ENCODE assay signal across 17 mouse cellular contexts in the genomic region with DNA sequence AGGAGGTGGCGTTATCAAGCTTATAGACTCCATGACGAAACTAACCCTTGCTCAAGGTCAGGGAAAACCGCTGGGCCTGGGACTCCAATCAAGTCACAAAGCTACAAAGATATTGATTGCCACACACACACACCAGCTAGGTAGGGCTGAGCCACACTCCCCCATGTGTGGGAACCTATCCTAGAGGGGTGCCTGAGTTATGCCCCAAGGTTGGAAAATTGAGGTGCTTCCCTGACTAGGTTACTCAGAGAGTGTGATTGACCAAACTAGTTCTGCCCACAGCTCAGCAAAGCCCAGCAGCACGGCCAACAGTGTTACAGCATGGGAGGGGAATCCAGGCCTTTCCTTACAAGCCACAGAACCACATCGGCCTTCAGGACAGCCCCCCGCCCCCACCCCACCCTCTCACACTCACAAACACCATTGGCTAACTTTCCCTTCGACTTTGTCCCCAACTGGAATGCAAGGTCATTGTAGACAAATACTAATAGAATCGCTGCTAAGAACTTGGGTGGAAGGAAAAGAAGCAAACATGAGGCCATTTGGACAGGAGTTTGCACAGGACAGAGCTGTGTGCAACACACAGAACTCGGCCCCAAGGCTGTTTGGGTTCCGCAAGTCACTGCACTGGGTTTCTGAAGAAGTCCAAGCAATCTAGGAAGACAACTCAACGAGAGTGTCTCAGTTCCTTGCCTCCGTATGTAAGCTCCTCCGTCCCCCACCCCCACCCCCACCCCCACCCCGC. TPM values are rescaled to one million over a fixed set of nuclear protein-coding genes. Genes with fewer than 3 reads are reported as not detected.
DNase-seq lines count a peak whose midpoint lies in the region; ATAC-seq and TF ChIP-seq lines count a peak whose summit lies in the region.
"Had no signal": no experiment of that assay in that cellular context is flagged by ENCODE, and none has a peak within 500 bp of the region (broad histone marks: within the 10 kb centered on the region; RNA-seq: fewer than 3 reads in every experiment).

No protein-coding gene starts in this region.

- H3K36me3 ChIP-seq in lung, postnatal 0 days (ENCODE audit: insufficient read depth, low read length): no peaks in the 10 kb centered on the region
- peaks cover 9% of the 10 kb centered on the region; the same call in 1 of the 2 replicates for H3K36me3 ChIP-seq in liver, adult 2 months (ENCODE audit: control insufficient read depth, insufficient read depth, low read length)
- H3K36me3 ChIP-seq in hindbrain, embryonic 11.5 days (ENCODE audit: control insufficient read depth, insufficient read depth, low read length): no peaks in the 10 kb centered on the region
- H3K36me3 ChIP-seq: embryonic facial prominence, embryonic 12.5 days; forebrain, embryonic 12.5 days; midbrain, embryonic 10.5 days had no signal

- no peaks in the 10 kb centered on the region for H3K9me3 ChIP-seq in lung, postnatal 0 days (ENCODE audit: low read length)
- H3K9me3 ChIP-seq in hindbrain, embryonic 11.5 days (ENCODE audit: control insufficient read depth, low read length): no peaks in the 10 kb centered on the region
- H3K9me3 ChIP-seq: embryonic facial prominence, embryonic 12.5 days; forebrain, embryonic 12.5 days; midbrain, embryonic 10.5 days had no signal

- no peak overlapping the region for H3K9ac ChIP-seq in lung, postnatal 0 days (replicated peaks; ENCODE audit: low read depth)
- peak overlapping the region; percentile 27 for H3K9ac ChIP-seq in liver, adult 2 months (ENCODE audit: low read depth, low read length)
- no peak overlapping the region for H3K9ac ChIP-seq in hindbrain, embryonic 11.5 days (ENCODE audit: low read depth, low read length)
- H3K9ac ChIP-seq: embryonic facial prominence, embryonic 12.5 days; forebrain, embryonic 12.5 days had no signal

- DNase-seq in adrenal gland, postnatal 14 days: peak; percentile 63
- DNase-seq in adrenal gland, postnatal 10 days: no peak
- DNase-seq in lung, postnatal 0 days (ENCODE audit: low spot score): peak; percentile 45
- no peak for DNase-seq in lung, postnatal 4 days
- peak; percentile 93 for DNase-seq in liver, adult 2 months (ENCODE audit: extremely low read depth, low read depth, low spot score)
- DNase-seq in yolk sac, embryonic 10.5 days (ENCODE audit: low spot score): peak; percentile 89
- no peak for DNase-seq in Muller cell, postnatal 12 days (ENCODE audit: inconsistent ontology term)
- no peak for DNase-seq in hindbrain, embryonic 11.5 days (ENCODE audit: low spot score)
- DNase-seq: cerebellum, postnatal 14 days; gastrocnemius, postnatal 36 days; heart, postnatal 10 days; retina, postnatal 1 day had no signal

- TF ChIP-seq CTCF in lung, postnatal 0 days (IDR thresholded peaks at IDR 0.05): no peak
- TF ChIP-seq CTCF in liver, adult 2 months (IDR thresholded peaks at IDR 0.05; ENCODE audit: low read depth, low read length): no peak

- no peak overlapping the region for H3K4me2 ChIP-seq in lung, postnatal 0 days (replicated peaks; ENCODE audit: low read depth, low read length)
- H3K4me2 ChIP-seq in hindbrain, embryonic 11.5 days (replicated peaks; ENCODE audit: low read depth, low read length): no peak overlapping the region
- H3K4me2 ChIP-seq: embryonic facial prominence, embryonic 12.5 days; forebrain, embryonic 12.5 days had no signal

- H3K27ac ChIP-seq in lung, postnatal 0 days (ENCODE audit: low read length): no peak overlapping the region
- peak overlapping the region; percentile 96 for H3K27ac ChIP-seq in liver, adult 2 months (replicated peaks; ENCODE audit: insufficient read depth, low read depth, low read length)
- H3K27ac ChIP-seq in hindbrain, embryonic 11.5 days (ENCODE audit: low read depth, low read length): no peak overlapping the region
- H3K27ac ChIP-seq: embryonic facial prominence, embryonic 12.5 days; forebrain, embryonic 12.5 days; layer of hippocampus, adult 2 months; midbrain, embryonic 10.5 days had no signal

- peaks cover 10% of the 10 kb centered on the region; the same call in 1 of the 2 replicates for H3K4me1 ChIP-seq in lung, postnatal 0 days (ENCODE audit: insufficient read depth, low read depth, low read length)
- peaks cover 30% of the 10 kb centered on the region for H3K4me1 ChIP-seq in liver, adult 2 months (ENCODE audit: control insufficient read depth, insufficient read depth, low read length)
- peaks cover 5% of the 10 kb centered on the region; the same call in 1 of the 2 replicates for H3K4me1 ChIP-seq in hindbrain, embryonic 11.5 days (replicated peaks; ENCODE audit: control insufficient read depth, insufficient read depth, low read length)

- ATAC-seq in lung, postnatal 0 days: no peak; the same call in 1 of the 2 replicates
- ATAC-seq in hindbrain, embryonic 11.5 days (ENCODE audit: low FRiP score): no peak

- H3K27me3 ChIP-seq in lung, postnatal 0 days (replicated peaks; ENCODE audit: insufficient read depth, low read length): 0 out of 2 replicates have a peak, but pooled peaks cover 5% of the 10 kb centered on the region
- H3K27me3 ChIP-seq in liver, adult 2 months (ENCODE audit: control insufficient read depth, insufficient read depth, low read length): no peaks in the 10 kb centered on the region
- peaks cover 5% of the 10 kb centered on the region; the same call in 1 of the 2 replicates for H3K27me3 ChIP-seq in hindbrain, embryonic 11.5 days (ENCODE audit: control insufficient read depth, insufficient read depth, low read length)

- 0 out of 2 replicates have a peak, but pooled peaks have one; percentile 13 for TF ChIP-seq POLR2A in liver, adult 2 months (IDR thresholded peaks at IDR 0.05; ENCODE audit: extremely low read depth, insufficient read depth, low read length)

- TF ChIP-seq EP300 in lung, postnatal 0 days (IDR thresholded peaks at IDR 0.05): no peak

- H3K4me3 ChIP-seq in lung, postnatal 0 days (ENCODE audit: low read depth, low read length): no peak overlapping the region
- peak overlapping the region; percentile 17; the same call in 1 of the 2 replicates for H3K4me3 ChIP-seq in liver, adult 2 months (ENCODE audit: insufficient read depth, low read depth, low read length)
- no peak overlapping the region for H3K4me3 ChIP-seq in hindbrain, embryonic 11.5 days (ENCODE audit: low read depth, low read length)
- H3K4me3 ChIP-seq: embryonic facial prominence, embryonic 12.5 days; forebrain, embryonic 12.5 days; layer of hippocampus, adult 2 months; midbrain, embryonic 10.5 days had no signal

- H3K79me2 ChIP-seq in liver, adult 2 months (ENCODE audit: control insufficient read depth, insufficient read depth, low read length): peaks cover 24% of the 10 kb centered on the region; the same call in 1 of the 2 replicates

- whole genome bisulfite sequencing in lung, postnatal 0 days: 42% methylated on average over 14 of the region's 14 CpGs
- 21% methylated on average over 14 of the region's 14 CpGs for WGBS in liver, adult 2 months
- 65% methylated on average over 14 of the region's 14 CpGs for WGBS in hindbrain, embryonic 11.5 days

RNA-seq across cellular contexts. Expression of gene Fads6, which starts 4.7 kb away (rescaled TPM):
- 18.4 and 21.2 TPM in 2 replicates for total RNA-seq in adrenal gland, postnatal 14 days (2021)
- 10 to 100 TPM; 12.7 to 16.1 TPM for total RNA-seq in adrenal gland, postnatal 10 days (2021)
- polyA plus RNA-seq in lung, postnatal 0 days (2015; fragmentation: Nextera tagmentation; extraction: Ambion mirVana): 0.17 and 0.24 TPM in 2 replicates
- 56.1 and 78.8 TPM in 2 replicates for total RNA-seq in liver, adult 2 months (2014; rRNA removed)
- polyA plus RNA-seq in liver, adult 2 months (2012; rRNA removed): 55.3 and 66.0 TPM in 2 replicates
- polyA plus RNA-seq in hindbrain, embryonic 11.5 days (2014; fragmentation: Nextera tagmentation; extraction: Ambion mirVana): 0.40 and 0.52 TPM in 2 replicates

RNA-seq across cellular contexts. Expression of gene Otop2, which starts 14.2 kb away (rescaled TPM):
- not detected in 2 replicates for total RNA-seq in adrenal gland, postnatal 14 days (2021)
- not detected for total RNA-seq in adrenal gland, postnatal 10 days (2021)
- not detected in 2 replicates for polyA plus RNA-seq in lung, postnatal 0 days (2015; fragmentation: Nextera tagmentation; extraction: Ambion mirVana)
- total RNA-seq in liver, adult 2 months (2014; rRNA removed): not detected in 2 replicates
- polyA plus RNA-seq in liver, adult 2 months (2012; rRNA removed): not detected in 2 replicates
- not detected in 2 replicates for polyA plus RNA-seq in hindbrain, embryonic 11.5 days (2014; fragmentation: Nextera tagmentation; extraction: Ambion mirVana)
- total RNA-seq: gastrocnemius, postnatal 36 days; heart, postnatal 10 days had no signal
- polyA plus RNA-seq: forebrain, embryonic 12.5 days; limb, embryonic 11.5 days; midbrain, embryonic 10.5 days had no signal

RNA-seq across cellular contexts. Expression of gene Fdxr, which starts 16.0 kb away (rescaled TPM):
- 592 and 605 TPM in 2 replicates for total RNA-seq in adrenal gland, postnatal 14 days (2021)
- total RNA-seq in adrenal gland, postnatal 10 days (2021): 100 to 1,000 TPM; 368 to 383 TPM
- polyA plus RNA-seq in lung, postnatal 0 days (2015; fragmentation: Nextera tagmentation; extraction: Ambion mirVana): 6.9 and 7.9 TPM in 2 replicates
- total RNA-seq in liver, adult 2 months (2014; rRNA removed): 13.7 and 15.8 TPM in 2 replicates
- 28.3 and 28.4 TPM in 2 replicates for polyA plus RNA-seq in liver, adult 2 months (2012; rRNA removed)
- 11.6 and 14.9 TPM in 2 replicates for polyA plus RNA-seq in hindbrain, embryonic 11.5 days (2014; fragmentation: Nextera tagmentation; extraction: Ambion mirVana)

RNA-seq across cellular contexts. Expression of gene Grin2c, which starts 25.8 kb away (rescaled TPM):
- total RNA-seq in adrenal gland, postnatal 14 days (2021): 0.90 and 0.96 TPM in 2 replicates
- under 1 TPM; 0.61 to 0.75 TPM for total RNA-seq in adrenal gland, postnatal 10 days (2021)
- 0.11 TPM in 2 replicates for polyA plus RNA-seq in lung, postnatal 0 days (2015; fragmentation: Nextera tagmentation; extraction: Ambion mirVana)
- under 0.01 TPM in 1 of 2 replicates, not detected in the other for total RNA-seq in liver, adult 2 months (2014; rRNA removed)
- polyA plus RNA-seq in liver, adult 2 months (2012; rRNA removed): 0.05 and 0.07 TPM in 2 replicates
- polyA plus RNA-seq in hindbrain, embryonic 11.5 days (2014; fragmentation: Nextera tagmentation; extraction: Ambion mirVana): 0.25 and 0.43 TPM in 2 replicates
- total RNA-seq: gastrocnemius, postnatal 36 days; heart, postnatal 10 days had no signal
- polyA plus RNA-seq: forebrain, embryonic 12.5 days had no signal

RNA-seq across cellular contexts. Expression of gene Ush1g, which starts 29.0 kb away (rescaled TPM):
- total RNA-seq in adrenal gland, postnatal 14 days (2021): 0.33 and 0.38 TPM in 2 replicates
- total RNA-seq in adrenal gland, postnatal 10 days (2021): under 1 TPM; 0.39 to 1.00 TPM
- polyA plus RNA-seq in lung, postnatal 0 days (2015; fragmentation: Nextera tagmentation; extraction: Ambion mirVana): not detected in 2 replicates
- 0.20 and 0.28 TPM in 2 replicates for total RNA-seq in liver, adult 2 months (2014; rRNA removed)
- polyA plus RNA-seq in liver, adult 2 months (2012; rRNA removed): 0.26 and 0.50 TPM in 2 replicates
- polyA plus RNA-seq in hindbrain, embryonic 11.5 days (2014; fragmentation: Nextera tagmentation; extraction: Ambion mirVana): 0.05 TPM in 1 of 2 replicates, not detected in the other
- polyA plus RNA-seq: forebrain, embryonic 12.5 days; limb, embryonic 11.5 days; midbrain, embryonic 10.5 days had no signal

Comparison
In these comparisons a context has a peak if more than half of its experiments do, and no peak if none do; other contexts are left out.
1. DNase-seq: peak in adrenal gland, postnatal 14 days (single experiment), lung, postnatal 0 days (single experiment), liver, adult 2 months (single experiment) and yolk sac, embryonic 10.5 days (single experiment); none in adrenal gland, postnatal 10 days (single experiment), lung, postnatal 4 days (0 of 2), Muller cell, postnatal 12 days (single experiment) and hindbrain, embryonic 11.5 days (single experiment).
2. RNA of gene Fdxr, which starts 16.0 kb away (total RNA-seq): 592 to 605 TPM in adrenal gland, postnatal 14 days and 368 to 383 TPM in adrenal gland, postnatal 10 days; 13.7 to 15.8 TPM in liver, adult 2 months; every median in the first group is over 10 times any median in the second.